Mouse (Mus musculus) hindbrain, postnatal 0 days (tissue): ENCODE measurements around the gene Gm37240. TPM values are rescaled to one million over a fixed set of nuclear protein-coding genes. Genes with fewer than 3 reads are reported as not detected.

ENCODE experiments used
- ATAC-seq: fragments of 200-750 bp; cut with Nextera tagmentation; 2 replicates; pipeline ENCODE4 v1.8.0; 2017; ENCODE audit warnings: mild to moderate bottlenecking, moderate TSS enrichment, moderate library complexity
- DNase-seq: peaks from one replicate; pipeline ENCODE4 v3.0.0-alpha.2; 2015; ENCODE audit warnings: low spot score
- H3K27ac ChIP-seq: fragments of 300-500 bp; sonication (generic); 2 replicates; pipeline ENCODE4 v1.5.1; 2014; ENCODE audit warnings: mild to moderate bottlenecking
- H3K27me3 ChIP-seq: fragments of 300-500 bp; sonication (generic); 2 replicates; pipeline ENCODE4 v1.6.1; 2014; ENCODE audit warnings: low read length, mixed read lengths; ENCODE audit not compliant: insufficient read depth
- H3K36me3 ChIP-seq: fragments of 300-500 bp; sonication (generic); 2 replicates; pipeline ENCODE4 v1.6.1; 2014; ENCODE audit warnings: low read length, mixed read lengths; ENCODE audit not compliant: insufficient read depth
- H3K4me1 ChIP-seq: fragments of 300-500 bp; sonication (generic); 2 replicates; pipeline ENCODE4 v1.6.1; 2014; ENCODE audit warnings: antibody characterized with exemption, low read length, mixed read lengths; ENCODE audit not compliant: insufficient read depth
- H3K4me2 ChIP-seq: fragments of 300-500 bp; sonication (generic); 2 replicates; pipeline ENCODE4 v1.6.1; 2014; ENCODE audit warnings: low read depth, mild to moderate bottlenecking, low read length, moderate library complexity, mixed read lengths
- H3K4me3 ChIP-seq: fragments of 300-500 bp; sonication (generic); 2 replicates; pipeline ENCODE4 v1.5.1; 2014; ENCODE audit warnings: low read length
- H3K9ac ChIP-seq: fragments of 300-500 bp; sonication (generic); replicated peaks from 2 replicates; pipeline ENCODE4 v1.6.1; 2014; ENCODE audit warnings: mild to moderate bottlenecking, low read length, moderate library complexity, mixed read lengths
- H3K9me3 ChIP-seq: fragments of 300-500 bp; sonication (generic); 2 replicates; pipeline ENCODE4 v1.6.1; 2016; ENCODE audit warnings: low read length, mixed read lengths
- CTCF ChIP-seq: IDR thresholded peaks from 2 replicates; pipeline ENCODE4 v1.5.1; 2016; ENCODE audit warnings: antibody characterized with exemption, control low read depth, low read depth
- WGBS: fragments of 180-500 bp; shearing (Covaris S2); extraction: QIAGEN DNeasy Blood & Tissue Kit; methylation state at CpG from one replicate; pipeline ENCODE4 v1.1.7; 2014; 5-methylcytosine and 5-hydroxymethylcytosine counted together
- polyA plus RNA-seq: library from polyadenylated mRNA; unstranded; fragments of >200 nt; fragmentation: Nextera tagmentation; extraction: Ambion mirVana; gene quantifications from 2 replicates; pipeline ENCODE4 v1.2.1, GENCODE M21; 2015
- total RNA-seq: library from RNA; depleted of rRNA; stranded (reverse); fragments of >200 nt; gene quantifications from 2 replicates; pipeline ENCODE4 v1.2.3, GENCODE M21; 2014

Gm37240 gene
- total and polyA plus RNA-seq, 2 experiments from 2014 or later, result 1.5 TPM; not detected in 1

- ATAC-seq, result peak; percentile 40
- peak; percentile 46 for DNase-seq
- Histone ChIP-seq H3K4me1 (no peaks in the 10 kb centered on the region), H3K4me3 (peak overlapping the region; percentile 78), H3K9me3 (no peaks in the 10 kb centered on the region), H3K9ac (peak overlapping the region; percentile 73), H3K27ac (peak overlapping the region; percentile 58), H3K27me3 (peaks cover 5% of the 10 kb centered on the region; the same call in 1 of the 2 replicates), H3K4me2 (peak overlapping the region; percentile 96), H3K36me3 (no peaks in the 10 kb centered on the region)
- WGBS, result under 1% methylated on average over 61 of the region's 61 CpGs
- TF ChIP-seq CTCF, result no peak
Observed at GRCm38 (mm10) chr3:84479293-84480005, 1407.9 kb downstream of the Gm37240 start.

- 13% methylated on average over 12 of the region's 12 CpGs for WGBS
- DNase-seq (no peak), ATAC-seq (no peak)
- Histone ChIP-seq H3K27me3 (peaks cover 5% of the 10 kb centered on the region; the same call in 1 of the 2 replicates), H3K36me3 (no peaks in the 10 kb centered on the region), H3K9ac (peak overlapping the region; percentile 73), H3K4me2 (peak overlapping the region; percentile 96), H3K4me3 (peak overlapping the region; percentile 78), H3K4me1 (no peaks in the 10 kb centered on the region), H3K27ac (no peak overlapping the region), H3K9me3 (no peaks in the 10 kb centered on the region)
- TF ChIP-seq CTCF, result no peak
Observed at GRCm38 (mm10) chr3:84478896-84479292, 1408.4 kb downstream of the Gm37240 start.

GRCm38 (mm10) chr3:84478195-84478594, 1409.1 kb downstream of the Gm37240 start:
- no peak overlapping the region for H3K4me3 ChIP-seq
- H3K9ac ChIP-seq, result no peak overlapping the region
- H3K4me2 ChIP-seq, result peak overlapping the region; percentile 96
- H3K36me3 ChIP-seq, result no peaks in the 10 kb centered on the region
- H3K9me3 ChIP-seq, result no peaks in the 10 kb centered on the region
- no peaks in the 10 kb centered on the region for H3K4me1 ChIP-seq
- H3K27ac ChIP-seq, result no peak overlapping the region
- TF ChIP-seq CTCF, result no peak
- DNase-seq, result no peak
- 15% methylated on average over 7 of the region's 7 CpGs for WGBS
- peaks cover 5% of the 10 kb centered on the region; the same call in 1 of the 2 replicates for H3K27me3 ChIP-seq
- ATAC-seq, result no peak

- TF ChIP-seq CTCF, result no peak
- H3K4me2 ChIP-seq, result 0 out of 2 replicates have a peak overlapping the region, but pooled peaks have one; percentile 96
- ATAC-seq, result no peak
- no peak overlapping the region for H3K27ac ChIP-seq
- H3K27me3 ChIP-seq, result peaks cover 5% of the 10 kb centered on the region; the same call in 1 of the 2 replicates
- no peak for DNase-seq
- H3K9me3 ChIP-seq, result no peaks in the 10 kb centered on the region
- H3K4me3 ChIP-seq, result no peak overlapping the region
- H3K4me1 ChIP-seq, result no peaks in the 10 kb centered on the region; the same call in 1 of the 2 replicates
- H3K9ac ChIP-seq, result no peak overlapping the region
- 98% methylated on average over 1 of the region's 1 CpGs for WGBS
- H3K36me3 ChIP-seq, result no peaks in the 10 kb centered on the region
Observed at GRCm38 (mm10) chr3:84477498-84477897, 1409.8 kb downstream of the Gm37240 start.

GRCm38 (mm10) chr3:84474981-84475775, 1412.1 kb downstream of the Gm37240 start:
- Histone ChIP-seq H3K36me3 (no peaks in the 10 kb centered on the region), H3K4me2 (no peak overlapping the region), H3K9ac (no peak overlapping the region), H3K4me1 (no peaks in the 10 kb centered on the region; the same call in 1 of the 2 replicates), H3K4me3 (no peak overlapping the region), H3K27ac (no peak overlapping the region), H3K9me3 (no peaks in the 10 kb centered on the region), H3K27me3 (no peaks in the 10 kb centered on the region; the same call in 1 of the 2 replicates)
- DNase-seq (no peak), ATAC-seq (no peak)
- WGBS, result 90% methylated on average over 12 of the region's 12 CpGs
- TF ChIP-seq CTCF, result no peak

GRCm38 (mm10) chr3:84474398-84474797, 1412.9 kb downstream of the Gm37240 start:
- ATAC-seq (no peak), DNase-seq (no peak)
- Histone ChIP-seq H3K27me3 (no peaks in the 10 kb centered on the region; the same call in 1 of the 2 replicates), H3K4me1 (no peaks in the 10 kb centered on the region; the same call in 1 of the 2 replicates), H3K9me3 (no peaks in the 10 kb centered on the region), H3K27ac (no peak overlapping the region), H3K36me3 (no peaks in the 10 kb centered on the region), H3K4me2 (no peak overlapping the region), H3K4me3 (no peak overlapping the region), H3K9ac (no peak overlapping the region)
- TF ChIP-seq CTCF, result no peak
- 83% methylated on average over 6 of the region's 6 CpGs for WGBS
